Mouse (Mus musculus) small intestine, adult 2 months (tissue): ENCODE data around the gene Cdc42bpg.

Source experiments
- CTCF ChIP-seq: fragments of 200-500 bp; IDR thresholded peaks from 2 replicates; pipeline ENCODE4 v1.5.1; 2012; ENCODE audit warnings: low read depth, mild to moderate bottlenecking, control low read depth, inconsistent platforms, low read length, moderate library complexity, mixed read lengths; ENCODE audit not compliant: insufficient replicate concordance, insufficient read length; ENCODE audit errors: extremely low read depth
- POLR2A ChIP-seq: fragments of 200-500 bp; IDR thresholded peaks from 2 replicates; pipeline ENCODE4 v1.6.1; 2012; ENCODE audit warnings: low read depth, mild to moderate bottlenecking, control low read depth, inconsistent platforms, low read length, moderate library complexity

GRCm38 (mm10) chr19:6289696-6290238 lies 16.5 kb upstream of the Cdc42bpg start:
- no peak for TF ChIP-seq POLR2A
- TF ChIP-seq CTCF: no peak
